9 mouse cellular contexts compared by ENCODE assay signal in the genomic region with DNA sequence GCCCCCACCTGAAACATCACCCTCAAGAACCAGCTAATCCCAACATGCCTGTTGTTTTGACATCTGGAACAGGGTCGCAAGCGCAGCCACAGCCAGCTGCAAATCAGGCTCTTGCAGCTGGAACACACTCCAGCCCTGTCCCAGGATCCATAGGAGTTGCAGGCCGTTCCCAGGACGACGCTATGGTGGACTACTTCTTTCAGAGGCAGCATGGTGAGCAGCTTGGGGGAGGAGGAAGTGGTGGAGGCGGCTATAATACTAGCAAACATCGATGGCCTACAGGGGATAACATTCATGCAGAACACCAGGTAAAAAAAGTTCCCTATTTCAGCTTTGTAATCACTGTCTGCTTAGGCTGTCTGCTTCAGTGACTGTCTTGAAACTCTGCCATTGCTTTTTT. TPM values are rescaled to one million over a fixed set of nuclear protein-coding genes. Genes with fewer than 3 reads are reported as not detected.
DNase-seq lines count a peak whose midpoint lies in the region; ATAC-seq lines count a peak whose summit lies in the region.
"Had no signal": no experiment of that assay in that cellular context is flagged by ENCODE, and none has a peak within 500 bp of the region (broad histone marks: within the 10 kb centered on the region; RNA-seq: fewer than 3 reads in every experiment).

No protein-coding gene starts in this region.

- H3K4me1 ChIP-seq in intestine, embryonic 15.5 days (replicated peaks): peaks cover 15% of the 10 kb centered on the region; the same call in 1 of the 2 replicates
- H3K4me1 ChIP-seq in intestine, embryonic 16.5 days (ENCODE audit: control insufficient read depth, insufficient read depth, low read length): peaks cover 31% of the 10 kb centered on the region
- peaks cover 34% of the 10 kb centered on the region for H3K4me1 ChIP-seq in embryonic facial prominence, embryonic 14.5 days (ENCODE audit: control insufficient read depth, insufficient read depth, low read length)

- peak; percentile 46 for DNase-seq in R1 (ENCODE audit: low read depth, low spot score)
- DNase-seq in embryonic facial prominence, embryonic 14.5 days (ENCODE audit: low spot score): peak; percentile 30
- no peak for DNase-seq in urinary bladder, postnatal 25 days (ENCODE audit: low spot score)
- DNase-seq in layer of hippocampus, adult 11-12 months (ENCODE audit: low spot score): no peak
- DNase-seq: cerebellum, adult 11 months had no signal

- 0 out of 2 replicates have a peak overlapping the region, but pooled peaks have one; percentile 20 for H3K4me2 ChIP-seq in intestine, embryonic 15.5 days (replicated peaks)
- H3K4me2 ChIP-seq in intestine, embryonic 16.5 days (ENCODE audit: low read depth, low read length): no peak overlapping the region
- H3K4me2 ChIP-seq in embryonic facial prominence, embryonic 14.5 days (ENCODE audit: low read depth, low read length): peak overlapping the region; percentile 21; the same call in 1 of the 2 replicates

- peaks cover 14% of the 10 kb centered on the region for H3K36me3 ChIP-seq in intestine, embryonic 15.5 days
- peaks cover 11% of the 10 kb centered on the region for H3K36me3 ChIP-seq in intestine, embryonic 16.5 days (ENCODE audit: control insufficient read depth, insufficient read depth, low read length)
- H3K36me3 ChIP-seq in embryonic facial prominence, embryonic 14.5 days (ENCODE audit: control insufficient read depth, insufficient read depth, low read length): peaks cover 50% of the 10 kb centered on the region

- H3K4me3 ChIP-seq in intestine, embryonic 15.5 days (replicated peaks): no peak overlapping the region
- H3K4me3 ChIP-seq in intestine, embryonic 16.5 days (ENCODE audit: low read length): no peak overlapping the region
- no peak overlapping the region for H3K4me3 ChIP-seq in embryonic facial prominence, embryonic 14.5 days (ENCODE audit: low read depth, low read length)
- H3K4me3 ChIP-seq: kidney, embryonic 15.5 days had no signal

- H3K9me3 ChIP-seq in intestine, embryonic 15.5 days: no peaks in the 10 kb centered on the region
- H3K9me3 ChIP-seq in intestine, embryonic 16.5 days (ENCODE audit: control insufficient read depth, low read length): no peaks in the 10 kb centered on the region
- H3K9me3 ChIP-seq in embryonic facial prominence, embryonic 14.5 days (ENCODE audit: control insufficient read depth, low read length): no peaks in the 10 kb centered on the region
- H3K9me3 ChIP-seq: kidney, embryonic 15.5 days had no signal

- ATAC-seq in intestine, embryonic 15.5 days: no peak
- ATAC-seq in intestine, embryonic 16.5 days: no peak
- peak; percentile 31; the same call in 1 of the 2 replicates for ATAC-seq in embryonic facial prominence, embryonic 14.5 days (ENCODE audit: low read depth)
- ATAC-seq in monocyte, adult 5-6 weeks (replicated peaks; ENCODE audit: insufficient number of reproducible peaks, low FRiP score, low TSS enrichment, poor library complexity, severe bottlenecking): 0 out of 2 replicates have a peak, but pooled peaks have one; percentile 35

- H3K27me3 ChIP-seq in intestine, embryonic 15.5 days (replicated peaks): no peaks in the 10 kb centered on the region
- no peaks in the 10 kb centered on the region for H3K27me3 ChIP-seq in intestine, embryonic 16.5 days (replicated peaks; ENCODE audit: control insufficient read depth, insufficient read depth, low read length)
- no peaks in the 10 kb centered on the region for H3K27me3 ChIP-seq in embryonic facial prominence, embryonic 14.5 days (replicated peaks; ENCODE audit: control insufficient read depth, insufficient read depth, low read length)
- H3K27me3 ChIP-seq: kidney, embryonic 15.5 days had no signal

- no peak overlapping the region; the same call in 1 of the 2 replicates for H3K9ac ChIP-seq in intestine, embryonic 15.5 days
- no peak overlapping the region for H3K9ac ChIP-seq in intestine, embryonic 16.5 days (ENCODE audit: low read depth, low read length)
- no peak overlapping the region for H3K9ac ChIP-seq in embryonic facial prominence, embryonic 14.5 days (ENCODE audit: low read depth, low read length)
- H3K9ac ChIP-seq: kidney, embryonic 15.5 days had no signal

- 52% methylated on average over 7 of the region's 7 CpGs for WGBS in intestine, embryonic 15.5 days
- 43% methylated on average over 7 of the region's 7 CpGs for WGBS in intestine, embryonic 16.5 days
- 34% methylated on average over 7 of the region's 7 CpGs for whole genome bisulfite sequencing in embryonic facial prominence, embryonic 14.5 days

- H3K27ac ChIP-seq in intestine, embryonic 15.5 days: no peak overlapping the region
- H3K27ac ChIP-seq in intestine, embryonic 16.5 days (ENCODE audit: low read length): no peak overlapping the region
- H3K27ac ChIP-seq in embryonic facial prominence, embryonic 14.5 days (replicated peaks; ENCODE audit: low read depth, low read length): no peak overlapping the region
- H3K27ac ChIP-seq: kidney, embryonic 15.5 days had no signal

RNA-seq across cellular contexts. Expression of a gene that starts 5.9 kb away (rescaled TPM):
- polyA plus RNA-seq in intestine, embryonic 15.5 days (2015; fragmentation: Nextera tagmentation; extraction: Ambion mirVana): 67.2 and 71.0 TPM in 2 replicates
- 57.8 and 60.8 TPM in 2 replicates for polyA plus RNA-seq in intestine, embryonic 16.5 days (2015; fragmentation: Nextera tagmentation; extraction: Ambion mirVana)
- polyA plus RNA-seq in embryonic facial prominence, embryonic 14.5 days (2014; fragmentation: Nextera tagmentation; extraction: Ambion mirVana): 70.4 and 78.8 TPM in 2 replicates
- total RNA-seq in monocyte, adult 5-6 weeks (2017): 43.7 to 71.1 TPM (median 44.2 TPM) in 3 replicates

Comparison
In these comparisons a context has a peak if more than half of its experiments do, and no peak if none do; other contexts are left out.
1. ATAC-seq: peak in embryonic facial prominence, embryonic 14.5 days (single experiment) and monocyte, adult 5-6 weeks (single experiment); none in intestine, embryonic 15.5 days (single experiment) and intestine, embryonic 16.5 days (single experiment).
2. DNase-seq: peak in R1 (single experiment) and embryonic facial prominence, embryonic 14.5 days (single experiment); none in urinary bladder, postnatal 25 days (single experiment) and layer of hippocampus, adult 11-12 months (single experiment).